Mouse (Mus musculus) lung, postnatal 25 days (tissue): Measurements from ENCODE around the gene Dcaf5.
A peak's percentile ranks its signal among the peaks of the same experiment; 100 is the strongest.

Source experiments
- DNase-seq: peaks from one replicate; pipeline ENCODE4 v3.0.0; 2022; ENCODE audit warnings: low spot score

Dcaf5 gene

GRCm38 (mm10) chr12:80407824-80408223, 28.6 kb downstream of the Dcaf5 start:
- DNase-seq: peak; percentile 19

DNA sequence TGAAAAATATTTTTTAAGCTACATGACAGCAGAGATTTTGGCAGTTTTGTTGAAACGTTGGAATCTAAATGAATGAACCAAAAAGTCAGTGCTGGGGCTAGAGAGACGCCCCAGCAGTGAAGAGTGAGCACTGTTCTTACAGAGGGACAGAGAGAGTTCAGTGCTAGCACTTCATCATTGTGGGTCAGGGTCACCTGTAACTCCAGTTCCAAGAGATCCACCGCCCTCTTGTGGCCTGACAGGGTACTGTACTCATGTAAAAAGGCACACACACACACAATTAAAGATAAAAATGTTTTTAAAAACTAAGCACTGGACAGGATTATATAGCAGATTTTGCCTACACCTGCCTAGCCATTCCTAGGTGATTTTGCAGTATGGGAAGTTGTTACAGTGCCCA, 29.8 kb downstream of the Dcaf5 start:
- peak; percentile 31 for DNase-seq

GRCm38 (mm10) chr12:80404139-80404538, 32.3 kb downstream of the Dcaf5 start:
- DNase-seq: no peak

DNA sequence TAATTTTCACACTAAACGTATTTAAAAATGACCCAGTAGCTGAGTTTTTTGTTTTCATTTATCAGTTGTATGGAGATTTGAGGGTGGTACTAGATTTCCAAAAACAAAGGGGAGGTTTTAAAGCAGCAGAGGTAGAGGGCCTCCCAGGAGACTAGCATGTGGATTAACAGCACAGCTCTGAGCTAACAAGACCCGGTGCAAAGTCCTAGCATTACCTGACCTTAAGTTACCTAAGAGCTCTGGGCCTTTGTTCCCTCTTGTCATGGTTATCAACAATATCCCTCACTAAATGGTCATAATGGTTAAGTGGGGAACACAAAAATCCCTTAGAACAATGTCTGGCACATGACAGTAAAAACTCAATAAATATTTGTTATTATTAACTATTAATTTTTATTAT, 37.3 kb downstream of the Dcaf5 start:
- no peak for DNase-seq

- DNase-seq: no peak
Observed at GRCm38 (mm10) chr12:80396397-80396796, 40.0 kb downstream of the Dcaf5 start.

GRCm38 (mm10) chr12:80395270-80395669, 41.1 kb downstream of the Dcaf5 start:
- DNase-seq: no peak

GRCm38 (mm10) chr12:80394045-80394444, 42.4 kb downstream of the Dcaf5 start:
- peak; percentile 21 for DNase-seq

DNA sequence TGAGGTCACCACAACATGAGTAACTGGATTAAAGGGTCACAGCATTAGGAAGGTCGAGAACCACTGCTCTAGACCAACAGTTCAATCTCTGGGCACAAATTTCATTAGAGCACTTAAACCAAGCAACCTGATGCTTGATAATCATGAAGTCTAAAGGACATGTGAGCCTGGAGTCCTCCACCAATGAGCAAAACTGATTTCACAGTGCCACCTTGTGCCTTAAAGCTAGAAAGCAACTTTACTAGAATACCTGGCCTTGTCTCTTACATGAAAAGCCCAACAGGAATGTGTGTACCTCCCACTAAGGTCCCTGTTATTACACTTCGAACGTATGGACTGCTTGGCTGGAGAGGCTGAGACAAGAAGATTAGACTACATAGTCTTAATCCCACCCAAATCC, 47.0 kb downstream of the Dcaf5 start:
- peak; percentile 47 for DNase-seq

DNA sequence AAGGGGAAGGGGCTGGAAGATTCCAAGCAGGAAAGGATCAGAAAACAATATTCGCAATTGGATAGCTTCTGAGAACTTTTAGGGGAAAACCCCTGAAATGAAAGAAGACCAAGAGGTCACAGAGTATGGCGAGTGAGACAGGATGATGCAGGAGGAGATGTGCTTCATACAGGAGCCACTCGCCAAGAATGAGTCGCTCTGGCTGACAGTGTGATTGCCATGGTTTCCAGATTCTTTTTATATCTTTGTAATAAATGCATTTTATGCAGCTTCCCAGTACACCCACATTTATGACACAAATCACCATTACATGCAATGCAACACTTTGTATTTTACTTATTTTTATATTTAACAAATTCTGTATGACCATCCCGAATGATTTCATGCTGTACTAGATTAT, 49.1 kb downstream of the Dcaf5 start:
- no peak for DNase-seq

DNA sequence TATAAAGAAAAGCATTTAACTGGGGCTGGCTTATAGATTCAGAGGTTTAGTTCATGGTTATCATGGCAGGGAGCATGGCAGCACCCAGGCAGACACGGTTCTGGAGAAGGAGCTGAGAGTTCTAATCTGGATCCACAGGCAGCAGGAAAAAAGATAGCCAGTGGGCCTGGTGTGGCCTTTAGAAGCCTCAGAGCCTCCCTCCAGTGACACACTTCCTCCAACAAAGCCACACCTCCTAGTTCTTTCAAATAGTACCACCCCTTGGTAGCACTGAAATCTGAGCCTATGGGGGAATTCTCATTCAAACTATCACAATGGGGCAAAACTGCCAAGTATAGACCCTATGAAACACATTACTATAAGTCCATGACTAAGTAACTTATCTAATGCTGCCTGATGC, 51.0 kb downstream of the Dcaf5 start:
- DNase-seq: no peak

- no peak for DNase-seq
Observed at GRCm38 (mm10) chr12:80383478-80383877, 52.9 kb downstream of the Dcaf5 start.

DNA sequence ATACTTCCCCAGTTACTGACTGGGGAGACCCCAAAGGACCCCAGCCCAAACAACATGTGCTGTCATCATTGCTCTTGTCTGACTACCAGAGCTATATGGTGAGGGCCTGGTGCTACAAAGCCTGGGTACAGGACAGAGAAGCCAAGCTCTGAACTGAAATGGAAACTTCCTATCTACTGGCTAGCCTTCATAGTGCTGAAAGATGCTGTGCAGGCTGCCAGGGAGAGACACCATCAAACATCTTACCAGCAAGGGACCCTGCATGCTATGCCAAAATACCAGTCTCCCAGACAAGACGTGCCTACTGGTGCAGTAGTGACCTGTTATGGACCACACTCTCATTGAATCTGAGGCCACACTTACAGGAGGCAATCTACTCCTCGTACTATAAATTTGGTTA, 53.6 kb downstream of the Dcaf5 start:
- no peak for DNase-seq

DNA sequence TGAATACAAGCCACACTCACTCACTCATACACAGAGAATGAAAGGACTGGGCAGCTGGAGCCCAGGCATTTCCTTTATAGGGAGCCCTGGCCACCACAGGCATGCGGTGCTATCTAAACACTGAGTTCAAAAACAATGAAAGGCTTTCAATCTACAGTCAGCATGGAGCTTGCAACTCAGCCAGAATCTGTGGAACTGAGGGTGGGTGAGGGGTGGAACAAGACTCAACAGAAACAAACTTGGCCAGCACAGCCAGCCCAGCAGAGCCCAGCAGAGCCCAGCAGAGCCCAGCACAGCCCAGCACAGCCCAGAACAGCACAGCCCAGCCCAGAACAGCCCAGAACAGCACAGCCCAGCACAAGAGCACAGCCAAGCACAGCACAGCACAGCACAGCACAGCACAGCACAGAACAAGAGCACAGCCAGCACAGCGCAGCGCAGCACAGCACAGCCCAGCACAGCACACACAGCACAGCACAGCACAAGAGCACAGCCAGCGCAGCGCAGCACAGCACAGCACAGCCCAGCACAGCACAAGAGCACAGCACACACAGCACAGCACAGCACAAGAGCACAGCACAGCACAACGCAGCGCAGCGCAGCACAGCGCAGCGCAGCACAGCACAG, 56.5 kb downstream of the Dcaf5 start:
- peak; percentile 65 for DNase-seq

DNA sequence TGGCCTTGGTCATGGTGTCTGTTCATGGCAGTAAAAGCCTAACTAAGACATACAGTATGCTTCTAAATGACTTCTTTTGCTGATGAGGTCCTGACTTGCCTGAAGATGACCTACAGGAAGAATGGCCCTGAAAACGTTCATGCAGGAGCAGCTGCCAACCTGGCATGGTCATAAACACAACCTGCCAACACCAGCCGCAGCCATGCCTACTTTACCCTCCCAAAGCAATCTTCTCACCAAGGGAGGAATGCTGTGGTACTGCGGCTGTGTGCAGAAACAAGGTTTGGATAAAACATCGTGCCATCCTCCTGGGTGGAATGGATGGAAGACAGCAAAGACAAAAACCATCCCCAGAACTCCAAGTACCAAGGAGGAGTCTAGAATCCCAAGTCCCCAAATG, 57.0 kb downstream of the Dcaf5 start:
- DNase-seq: no peak

- peak; percentile 49 for DNase-seq
Observed at GRCm38 (mm10) chr12:80377604-80378003, 58.8 kb downstream of the Dcaf5 start.

GRCm38 (mm10) chr12:80375721-80376120, 60.7 kb downstream of the Dcaf5 start:
- no peak for DNase-seq

- no peak for DNase-seq
Observed at GRCm38 (mm10) chr12:80374736-80375135, 61.7 kb downstream of the Dcaf5 start.

- no peak for DNase-seq
Observed at GRCm38 (mm10) chr12:80372946-80373345, 63.5 kb downstream of the Dcaf5 start.

DNA sequence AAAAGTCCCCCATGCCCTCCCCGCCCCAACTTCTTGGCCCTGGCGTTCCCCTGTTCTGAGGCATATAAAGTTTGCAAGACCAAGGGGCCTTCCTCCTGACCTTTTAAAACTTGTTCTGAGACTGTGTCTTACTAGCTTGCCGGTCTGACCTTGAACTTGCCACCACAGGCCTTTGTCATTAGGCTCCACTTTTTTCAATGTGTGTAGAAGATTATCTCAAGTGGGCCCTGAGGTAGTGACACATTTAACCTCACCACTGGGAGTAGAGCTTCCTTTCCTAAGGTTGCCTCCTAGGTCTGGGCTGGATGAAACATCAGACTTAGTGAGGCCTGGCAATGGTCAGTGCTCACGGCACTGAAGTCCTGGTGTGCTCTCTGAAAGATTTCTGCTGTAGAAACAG, 69.2 kb downstream of the Dcaf5 start:
- DNase-seq: no peak

DNA sequence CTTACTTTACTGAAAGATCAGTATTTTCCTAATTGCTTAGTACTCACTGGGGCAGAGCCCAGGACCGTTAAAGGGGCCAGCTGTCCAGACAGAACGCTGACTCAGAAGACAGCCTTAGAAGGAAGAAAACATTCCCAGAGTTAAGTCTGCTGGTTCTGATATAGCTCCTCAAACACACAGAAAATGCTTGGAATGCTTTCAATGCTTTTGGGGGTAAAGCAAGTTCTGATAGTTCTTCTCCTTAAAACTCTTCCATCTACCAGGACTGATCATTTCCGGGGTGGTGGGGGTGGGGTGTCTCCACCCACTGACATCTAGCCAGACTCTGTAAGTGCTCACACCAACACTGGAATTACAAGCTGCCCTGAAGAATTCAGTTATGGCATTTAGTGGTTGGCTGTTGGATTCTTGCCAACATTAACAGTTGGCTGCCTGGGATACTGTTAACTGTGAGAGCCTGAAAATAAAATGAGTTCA, 70.4 kb downstream of the Dcaf5 start:
- peak; percentile 74 for DNase-seq

DNA sequence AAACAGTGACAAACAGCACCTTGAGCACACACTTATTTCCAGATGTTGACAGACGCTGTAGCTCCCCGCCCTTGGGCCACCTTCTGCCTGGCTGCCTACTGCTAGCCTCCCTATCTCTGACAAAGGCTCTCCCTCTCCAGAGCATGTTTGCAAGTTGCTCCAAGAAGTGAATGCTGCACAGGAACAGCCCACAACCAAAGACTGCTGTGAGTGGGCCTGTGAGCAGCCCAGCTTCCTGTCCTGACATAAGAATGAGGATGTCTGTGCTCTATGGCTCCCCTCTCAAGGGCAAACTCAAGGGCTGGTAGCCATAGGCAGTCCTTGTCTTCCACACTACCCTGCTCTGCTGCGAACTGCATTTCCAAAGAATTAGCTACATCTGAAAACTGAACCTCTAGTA, 71.1 kb downstream of the Dcaf5 start:
- DNase-seq: no peak

DNA sequence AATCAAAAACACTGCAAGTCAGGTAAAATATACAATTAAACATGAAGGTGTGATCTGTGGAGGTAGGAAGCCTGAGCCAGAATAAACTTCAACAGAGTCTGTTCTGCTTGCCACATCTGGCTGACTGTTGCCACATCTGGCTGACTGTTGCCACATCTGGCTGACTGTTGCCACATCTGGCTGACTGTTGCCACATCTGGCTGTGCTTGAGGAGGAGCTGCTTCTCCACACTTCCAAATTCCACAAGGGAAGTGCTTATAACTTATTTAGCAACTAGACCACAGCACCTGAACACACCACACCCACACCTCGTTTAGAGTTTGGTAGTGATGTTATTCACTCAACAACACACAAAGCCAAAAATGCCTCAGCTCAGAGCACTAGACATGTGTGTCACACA, 74.7 kb downstream of the Dcaf5 start:
- DNase-seq: no peak

- no peak for DNase-seq
Observed at GRCm38 (mm10) chr12:80360321-80360720, 76.1 kb downstream of the Dcaf5 start.

DNA sequence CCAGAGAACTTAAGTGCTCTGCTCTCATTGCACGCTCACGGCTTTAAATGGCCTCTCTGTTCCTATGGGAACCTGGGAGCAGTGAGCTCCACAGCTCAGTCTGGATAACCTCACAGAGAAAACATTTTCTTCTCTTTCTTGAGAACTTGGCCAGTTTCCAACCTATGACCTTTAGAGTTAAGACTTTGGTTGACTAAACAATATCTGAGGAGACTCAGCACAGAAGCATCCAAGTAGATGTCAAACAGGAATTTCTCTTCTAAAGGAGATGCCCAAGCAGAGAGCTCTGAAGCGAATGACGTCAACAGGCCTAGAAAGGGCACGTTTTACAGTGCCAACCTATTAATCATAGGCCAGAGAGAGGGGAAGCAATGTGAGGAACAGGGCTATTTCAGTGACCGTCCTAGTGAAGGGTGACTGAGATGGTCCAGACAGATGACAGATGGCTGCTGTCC, 91.6 kb downstream of the Dcaf5 start:
- DNase-seq: peak; percentile 62
